Mouse (Mus musculus) lung, adult 2 months (tissue): ENCODE data around the gene Def8. TPM values are rescaled to one million over a fixed set of nuclear protein-coding genes. Genes with fewer than 3 reads are reported as not detected.
"Not testable (repeated sequence)": the region's sequence is repeated elsewhere in the genome, so short reads cannot be mapped to it uniquely, and the experiment has no call there.

Source experiments
- DNase-seq: peaks from one replicate; pipeline ENCODE4 v3.0.0; 2022
- H3K4me1 ChIP-seq: fragments of 200-500 bp; 2 replicates; pipeline ENCODE4 v1.6.1; 2011; ENCODE audit warnings: low read length; ENCODE audit not compliant: control insufficient read depth, insufficient read depth
- H3K4me3 ChIP-seq: fragments of 200-500 bp; replicated peaks from 2 replicates; pipeline ENCODE3; 2011; ENCODE audit warnings: low read depth, mild to moderate bottlenecking, control low read depth, low read length; ENCODE audit errors: extremely low read depth
- CTCF ChIP-seq: fragments of 200-500 bp; IDR thresholded peaks from 2 replicates; pipeline ENCODE4 v1.5.1; 2011; ENCODE audit warnings: mild to moderate bottlenecking, low read length, control low read depth; ENCODE audit not compliant: insufficient read depth
- POLR2A ChIP-seq: fragments of 200-500 bp; IDR thresholded peaks from 2 replicates; pipeline ENCODE4 v1.6.1; 2011; ENCODE audit warnings: low read depth, mild to moderate bottlenecking, control low read depth, low read length, borderline replicate concordance; ENCODE audit errors: extremely low read depth
- WGBS: fragments of 180-500 bp; shearing (Covaris S2); methylation state at CpG from one replicate; pipeline ENCODE4 v1.1.7; 2018; 5-methylcytosine and 5-hydroxymethylcytosine counted together
- polyA plus RNA-seq: library from polyadenylated mRNA; depleted of rRNA; stranded (reverse); fragments of >200 nt; gene quantifications from 2 replicates; pipeline ENCODE4 v1.2.3, GENCODE M21; 2012

Def8 gene
- polyA plus RNA-seq, 1 experiment: 30.9 TPM

- H3K4me1 ChIP-seq: peaks cover 3% of the 10 kb centered on the region; the same call in 1 of the 2 replicates
- no peak for TF ChIP-seq POLR2A
- no peak for TF ChIP-seq CTCF
- H3K4me3 ChIP-seq: no peak overlapping the region
- DNase-seq: no peak
- WGBS: 76% methylated on average over 6 of the region's 6 CpGs
Observed at GRCm38 (mm10) chr8:123446799-123447198, 23.5 kb downstream of the Def8 start.

- WGBS: 88% methylated on average over 5 of the region's 5 CpGs
- DNase-seq: no peak
- TF ChIP-seq POLR2A: no peak
- TF ChIP-seq CTCF: no peak
- H3K4me3 ChIP-seq: no peak overlapping the region
- no peaks in the 10 kb centered on the region for H3K4me1 ChIP-seq
Observed at GRCm38 (mm10) chr8:123450783-123451182, 27.5 kb downstream of the Def8 start.

DNA sequence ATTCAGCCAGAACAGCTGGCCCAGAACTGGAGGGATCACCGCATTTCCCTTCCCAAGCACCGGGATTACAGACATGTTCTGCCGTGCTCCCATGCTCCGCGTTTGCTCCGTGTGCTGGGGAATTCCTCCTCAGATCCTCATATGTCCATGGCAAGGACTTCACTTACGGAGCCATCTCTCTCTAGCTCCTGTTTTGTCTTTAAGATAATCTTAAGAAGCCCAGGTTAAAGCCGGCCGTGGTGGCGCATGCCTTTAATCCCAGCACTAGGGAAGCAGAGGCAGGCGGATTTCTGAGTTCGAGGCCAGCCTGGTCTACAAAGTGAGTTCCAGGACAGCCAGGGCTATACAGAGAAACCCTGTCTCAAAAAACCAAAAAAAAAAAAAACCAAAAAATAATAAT lies 28.4 kb downstream of the Def8 start:
- H3K4me1 ChIP-seq, H3K4me3 ChIP-seq, DNase-seq: not testable (repeated sequence)
- WGBS: 94% methylated on average over 12 of the region's 12 CpGs

DNA sequence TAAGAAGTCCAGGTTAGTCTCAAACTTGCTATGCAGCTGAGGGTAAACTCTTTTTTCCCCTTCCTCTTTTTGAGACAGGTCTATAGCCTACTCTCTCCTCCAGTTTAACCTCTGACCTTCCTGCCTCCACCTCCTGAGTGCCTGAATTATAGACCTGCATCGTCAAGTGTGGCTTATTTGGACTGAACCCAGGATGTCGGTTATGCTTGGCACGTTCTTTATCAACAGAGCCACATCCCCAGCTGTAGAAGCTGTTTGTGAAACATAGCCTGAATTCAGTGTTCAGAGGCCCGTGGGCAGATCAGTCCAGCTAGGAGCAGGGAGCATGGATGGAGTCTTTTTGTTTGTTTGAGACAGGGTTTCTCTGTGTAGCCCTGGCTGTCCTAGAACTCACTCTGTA lies 28.8 kb downstream of the Def8 start:
- no peak for DNase-seq
- 54% methylated on average over 4 of the region's 4 CpGs for WGBS
- H3K4me3 ChIP-seq: no peak overlapping the region
- no peaks in the 10 kb centered on the region for H3K4me1 ChIP-seq
- TF ChIP-seq CTCF: no peak
- TF ChIP-seq POLR2A: no peak

GRCm38 (mm10) chr8:123453291-123453690 lies 30.0 kb downstream of the Def8 start:
- no peak for TF ChIP-seq POLR2A
- no peak for TF ChIP-seq CTCF
- 76% methylated on average over 7 of the region's 7 CpGs for WGBS
- no peak overlapping the region for H3K4me3 ChIP-seq
- H3K4me1 ChIP-seq: no peaks in the 10 kb centered on the region
- no peak for DNase-seq

- TF ChIP-seq POLR2A: no peak
- no peak for TF ChIP-seq CTCF
- DNase-seq: no peak
- Histone ChIP-seq H3K4me3 (no peak overlapping the region), H3K4me1 (no peaks in the 10 kb centered on the region)
- WGBS: 87% methylated on average over 5 of the region's 5 CpGs
Observed at GRCm38 (mm10) chr8:123453951-123454350, 30.6 kb downstream of the Def8 start.

DNA sequence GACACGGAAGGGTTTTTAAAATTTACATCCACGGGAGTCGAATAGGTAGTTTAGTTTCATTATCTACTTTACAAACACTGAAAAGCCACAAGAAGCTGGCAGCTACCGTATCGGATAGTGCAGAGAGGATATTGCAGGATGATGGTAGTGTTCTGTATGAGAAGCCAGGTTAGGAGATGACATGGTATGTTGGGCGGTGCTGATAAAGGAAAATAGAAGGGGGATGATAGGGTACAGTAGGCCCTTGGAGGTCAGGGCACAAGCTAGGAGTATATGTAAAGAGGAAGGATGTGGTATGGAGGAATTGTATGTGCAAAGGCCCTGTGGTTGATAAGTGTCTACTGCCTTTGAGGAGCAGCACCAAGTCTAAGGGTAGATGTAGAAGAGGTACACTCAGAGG lies 31.2 kb downstream of the Def8 start:
- DNase-seq: no peak
- no peak for TF ChIP-seq POLR2A
- Histone ChIP-seq H3K4me1 (no peaks in the 10 kb centered on the region), H3K4me3 (no peak overlapping the region)
- 94% methylated on average over 6 of the region's 6 CpGs for WGBS

DNA sequence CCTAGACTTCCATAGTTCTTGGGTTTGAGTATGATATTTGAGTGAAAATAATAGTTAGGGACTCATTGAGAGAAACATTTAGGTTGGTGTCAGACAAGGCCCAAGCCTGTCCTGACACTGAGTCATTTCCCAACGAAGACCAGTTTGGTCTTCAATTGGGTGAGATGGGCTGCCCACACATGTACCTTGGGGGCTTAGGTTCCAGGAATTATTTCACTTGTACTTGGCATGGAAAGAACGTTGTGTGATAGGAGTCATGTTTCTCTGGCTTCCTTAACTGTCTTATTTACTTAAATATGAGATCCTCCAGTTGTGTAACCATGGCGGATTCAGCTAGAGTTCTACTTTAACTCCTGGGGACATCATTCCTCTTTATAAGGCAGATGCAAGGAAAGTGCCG lies 40.3 kb downstream of the Def8 start:
- no peaks in the 10 kb centered on the region for H3K4me1 ChIP-seq
- no peak overlapping the region for H3K4me3 ChIP-seq
- TF ChIP-seq CTCF (no peak), POLR2A (no peak)
- WGBS: 88% methylated on average over 4 of the region's 4 CpGs
- no peak for DNase-seq

DNA sequence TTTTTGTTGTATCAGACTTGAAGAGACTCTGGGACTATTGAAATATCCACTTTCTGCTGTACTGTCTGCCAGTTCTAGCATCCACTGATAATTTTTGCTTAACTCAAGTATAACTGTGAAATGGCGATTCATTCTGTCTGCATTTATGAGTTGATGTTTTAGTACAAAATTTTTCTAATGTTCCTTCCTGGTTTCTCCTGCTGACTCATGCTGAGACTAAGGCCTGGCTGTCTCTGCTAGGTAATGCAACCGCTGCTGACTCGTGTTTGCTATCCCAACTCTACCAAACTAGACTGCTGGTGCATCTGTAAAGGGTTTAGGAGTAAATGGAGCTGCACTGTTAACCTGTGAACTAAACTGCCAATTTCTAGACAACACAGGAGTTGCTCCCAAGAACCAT lies 44.1 kb downstream of the Def8 start:
- TF ChIP-seq POLR2A (no peak), CTCF (no peak)
- no peak for DNase-seq
- 67% methylated on average over 3 of the region's 3 CpGs for WGBS
- Histone ChIP-seq H3K4me1 (no peaks in the 10 kb centered on the region), H3K4me3 (no peak overlapping the region)

DNA sequence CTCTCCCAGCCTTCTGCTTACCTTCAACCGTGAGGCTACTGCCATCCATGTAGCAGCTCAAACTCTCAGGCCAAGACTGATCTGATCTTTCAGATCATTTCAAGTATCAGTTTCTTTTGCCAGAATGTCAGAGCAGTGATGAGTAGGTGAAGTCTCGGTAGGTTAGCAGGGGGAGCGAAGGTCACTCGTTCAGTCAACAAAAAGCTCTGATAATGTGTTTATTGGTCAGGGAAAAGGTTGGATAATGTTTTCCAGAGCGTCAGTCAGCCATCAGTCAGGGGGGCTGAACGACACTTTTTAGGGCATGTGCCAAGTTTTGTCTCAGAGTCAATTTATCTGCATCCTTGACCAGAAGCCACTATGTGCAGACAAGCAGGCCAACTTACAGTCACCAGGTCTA lies 49.7 kb downstream of the Def8 start:
- not testable (repeated sequence) for H3K4me1 ChIP-seq, H3K4me3 ChIP-seq, DNase-seq
- WGBS: 57% methylated on average over 6 of the region's 6 CpGs

GRCm38 (mm10) chr8:123474549-123474948 lies 51.2 kb downstream of the Def8 start:
- H3K4me1 ChIP-seq, DNase-seq, H3K4me3 ChIP-seq: not testable (repeated sequence)
- WGBS: 54% methylated on average over 5 of the region's 5 CpGs
